Mouse (Mus musculus) erythroblast, embryonic 14.5 days (primary cell): ENCODE results near the gene Eif3b.

Experiments used
- GATA1 ChIP-seq: IDR thresholded peaks from 2 replicates; pipeline ENCODE4 v1.6.1; 2012; ENCODE audit warnings: low read length, inconsistent platforms, mixed read lengths
- TAL1 ChIP-seq: IDR thresholded peaks from 3 replicates; pipeline ENCODE4 v1.6.1; 2012; ENCODE audit warnings: low read length, inconsistent platforms, mixed read lengths

GRCm38 (mm10) chr5:140384462-140384861 lies 34.7 kb upstream of the Eif3b start:
- TF ChIP-seq GATA1 (no peak), TAL1 (no peak)
